Mouse (Mus musculus) brain, embryonic 14.5 days (tissue): ENCODE results near the gene Hcls1.

ENCODE experiments used
- CTCF ChIP-seq: fragments of 200-500 bp; IDR thresholded peaks from 2 replicates; pipeline ENCODE4 v1.5.1; 2012; ENCODE audit warnings: inconsistent platforms, mild to moderate bottlenecking, moderate library complexity, borderline replicate concordance; ENCODE audit not compliant: insufficient read depth, insufficient read length; ENCODE audit errors: extremely low read depth
- POLR2A ChIP-seq: fragments of 200-500 bp; IDR thresholded peaks from 2 replicates; pipeline ENCODE4 v1.6.1; 2012; ENCODE audit warnings: mild to moderate bottlenecking, inconsistent platforms, borderline replicate concordance; ENCODE audit not compliant: poor library complexity, insufficient read depth, insufficient read length, severe bottlenecking; ENCODE audit errors: extremely low read depth

- TF ChIP-seq CTCF (no peak), POLR2A (no peak)
Measured at GRCm38 (mm10) chr16:37011922-37012289, 77.1 kb downstream of the Hcls1 start.
